Mouse (Mus musculus) heart, embryonic 13.5 days (tissue): Measurements from ENCODE around the gene Calml3. TPM values are rescaled to one million over a fixed set of nuclear protein-coding genes. Genes with fewer than 3 reads are reported as not detected.

Source experiments
- ATAC-seq: fragments of 200-750 bp; cut with Nextera tagmentation; 2 replicates; pipeline ENCODE4 v1.8.0; 2017; ENCODE audit warnings: moderate TSS enrichment; ENCODE audit not compliant: insufficient number of reproducible peaks, low FRiP score, low TSS enrichment; ENCODE audit errors: extremely low read depth
- H3K27ac ChIP-seq: fragments of 300-500 bp; sonication (generic); replicated peaks from 2 replicates; pipeline ENCODE4 v1.5.1; 2015; ENCODE audit warnings: moderate library complexity, mild to moderate bottlenecking, inconsistent platforms
- H3K27me3 ChIP-seq: fragments of 300-500 bp; sonication (generic); replicated peaks from 2 replicates; pipeline ENCODE4 v1.6.1; 2015; ENCODE audit warnings: mild to moderate bottlenecking, inconsistent platforms
- H3K36me3 ChIP-seq: fragments of 300-500 bp; sonication (generic); 2 replicates; pipeline ENCODE4 v1.6.1; 2015; ENCODE audit warnings: mild to moderate bottlenecking, inconsistent platforms
- H3K4me1 ChIP-seq: fragments of 300-500 bp; sonication (generic); 2 replicates; pipeline ENCODE4 v1.6.1; 2015; ENCODE audit warnings: inconsistent platforms
- H3K4me2 ChIP-seq: fragments of 300-500 bp; sonication (generic); 2 replicates; pipeline ENCODE4 v1.6.1; 2015; ENCODE audit warnings: inconsistent platforms, mild to moderate bottlenecking, moderate library complexity
- H3K4me3 ChIP-seq: fragments of 300-500 bp; sonication (generic); 2 replicates; pipeline ENCODE4 v1.5.1; 2015; ENCODE audit warnings: moderate library complexity, mild to moderate bottlenecking, inconsistent platforms
- H3K9ac ChIP-seq: fragments of 300-500 bp; sonication (generic); 2 replicates; pipeline ENCODE4 v1.6.1; 2015; ENCODE audit warnings: inconsistent platforms, mild to moderate bottlenecking, moderate library complexity
- H3K9me3 ChIP-seq: fragments of 300-500 bp; sonication (generic); 2 replicates; pipeline ENCODE4 v1.6.1; 2016; ENCODE audit warnings: inconsistent platforms
- WGBS: fragments of 180-500 bp; shearing (Covaris S2); methylation state at CpG from one replicate; pipeline ENCODE4 v1.1.7; 2015; ENCODE audit warnings: mixed read lengths; 5-methylcytosine and 5-hydroxymethylcytosine counted together
- polyA plus RNA-seq: library from polyadenylated mRNA; unstranded; fragments of >200 nt; fragmentation: Nextera tagmentation; extraction: Ambion mirVana; gene quantifications from 2 replicates; pipeline ENCODE4 v1.2.1, GENCODE M21; 2015

Gene Calml3
- polyA plus RNA-seq, 1 experiment from 2014 or later = not detected

DNA sequence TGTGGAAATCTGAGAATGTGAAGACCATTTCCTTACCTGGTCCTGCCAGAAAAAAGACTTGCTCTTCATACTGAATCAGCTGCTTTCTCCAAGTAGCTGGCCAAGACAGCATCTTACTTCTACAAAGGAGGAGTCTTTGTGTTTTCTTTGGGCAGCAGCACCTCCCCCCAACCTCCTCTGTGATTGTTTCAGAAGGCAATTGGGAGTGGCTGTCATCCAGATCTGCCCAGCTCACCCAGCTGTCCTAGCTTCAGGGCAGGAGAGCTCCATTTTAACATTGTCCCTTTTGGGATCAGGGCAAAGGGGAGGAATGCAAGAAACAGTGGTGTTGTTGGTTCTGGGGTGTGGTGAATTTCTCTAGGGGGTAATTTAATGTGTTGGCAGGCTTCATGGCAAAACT is 37.0 kb downstream of the Calml3 start:
- H3K36me3 ChIP-seq = no peaks in the 10 kb centered on the region
- no peak overlapping the region for H3K9ac ChIP-seq
- H3K4me1 ChIP-seq = peaks cover 13% of the 10 kb centered on the region
- ATAC-seq = no peak
- H3K4me3 ChIP-seq = no peak overlapping the region
- H3K9me3 ChIP-seq = no peaks in the 10 kb centered on the region
- H3K27me3 ChIP-seq = no peaks in the 10 kb centered on the region
- no peak overlapping the region for H3K4me2 ChIP-seq
- H3K27ac ChIP-seq = no peak overlapping the region

DNA sequence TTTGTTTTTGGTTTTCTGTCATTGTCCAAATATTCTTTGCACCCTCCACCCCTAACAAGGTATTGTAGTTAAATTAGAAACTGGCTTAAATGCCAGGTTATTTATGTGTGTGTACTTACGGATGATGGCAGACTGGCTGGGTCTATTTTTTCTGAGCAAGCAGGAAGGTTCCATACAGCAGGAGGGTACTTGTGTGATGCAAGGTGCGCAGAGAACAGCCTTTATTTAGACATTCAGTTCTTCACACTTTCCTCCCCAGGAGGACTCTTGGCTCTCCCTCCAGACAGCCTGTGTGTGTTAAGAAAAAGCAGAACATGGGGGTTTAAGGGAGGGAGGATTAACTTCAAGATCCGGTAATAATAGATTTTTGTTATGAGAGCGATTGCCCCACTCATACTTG is 38.3 kb downstream of the Calml3 start:
- ATAC-seq = no peak
- WGBS = 72% methylated on average over 4 of the region's 4 CpGs

DNA sequence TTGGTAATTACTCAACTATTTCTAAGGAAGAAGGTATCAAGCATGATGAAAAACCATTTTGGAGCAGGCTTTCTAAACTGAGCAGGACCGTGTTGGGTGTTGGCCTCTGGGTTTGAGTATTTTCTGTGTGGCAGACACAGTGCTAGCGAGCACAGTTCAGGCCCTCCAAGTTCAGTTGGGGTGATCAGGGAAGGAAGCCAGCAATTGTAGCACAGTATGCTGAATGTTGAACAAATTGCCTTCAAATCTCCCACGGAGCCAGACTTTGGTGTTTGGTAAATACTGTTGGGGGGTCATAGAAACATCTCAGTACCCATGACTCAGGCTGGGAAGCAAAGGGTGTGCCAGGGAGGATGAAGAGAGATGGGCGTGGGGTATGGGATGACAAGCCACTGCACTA is 43.0 kb downstream of the Calml3 start:
- Histone ChIP-seq H3K9me3 (no peaks in the 10 kb centered on the region), H3K4me2 (no peak overlapping the region), H3K36me3 (no peaks in the 10 kb centered on the region), H3K27me3 (no peaks in the 10 kb centered on the region), H3K4me1 (no peaks in the 10 kb centered on the region), H3K9ac (no peak overlapping the region), H3K4me3 (no peak overlapping the region), H3K27ac (no peak overlapping the region)
- no peak for ATAC-seq
- 75% methylated on average over 4 of the region's 4 CpGs for WGBS

More for the DNA sequence above, 38.3 kb downstream of the Calml3 start:
- Histone ChIP-seq H3K9me3 (no peaks in the 10 kb centered on the region), H3K4me3 (no peak overlapping the region), H3K27me3 (no peaks in the 10 kb centered on the region), H3K27ac (no peak overlapping the region), H3K4me2 (no peak overlapping the region), H3K9ac (no peak overlapping the region), H3K36me3 (no peaks in the 10 kb centered on the region), H3K4me1 (peaks cover 11% of the 10 kb centered on the region)

DNA sequence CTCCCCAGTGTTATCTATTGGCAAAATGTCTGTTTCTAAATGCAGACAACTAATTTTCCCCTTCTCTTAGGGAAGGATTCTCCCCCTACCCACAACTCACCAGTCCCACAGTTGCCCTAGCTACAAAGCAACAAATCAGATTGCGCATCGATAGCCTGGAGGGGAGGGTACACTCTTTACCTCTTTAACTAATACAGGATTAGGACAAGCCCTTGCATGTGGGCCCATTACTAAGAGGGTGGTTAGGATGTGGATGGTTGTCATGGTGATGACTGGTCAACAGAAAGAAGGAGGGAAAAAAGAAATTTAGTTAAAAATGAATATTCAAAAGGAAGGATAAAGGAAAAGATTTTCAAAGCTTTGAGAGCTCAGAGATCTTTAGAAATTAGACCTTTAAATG is 45.8 kb downstream of the Calml3 start:
- no peak for ATAC-seq
- Histone ChIP-seq H3K27me3 (no peaks in the 10 kb centered on the region), H3K4me2 (no peak overlapping the region), H3K36me3 (no peaks in the 10 kb centered on the region), H3K9me3 (no peaks in the 10 kb centered on the region), H3K9ac (no peak overlapping the region), H3K4me3 (no peak overlapping the region), H3K27ac (no peak overlapping the region), H3K4me1 (no peaks in the 10 kb centered on the region)
- WGBS = 78% methylated on average over 2 of the region's 2 CpGs

DNA sequence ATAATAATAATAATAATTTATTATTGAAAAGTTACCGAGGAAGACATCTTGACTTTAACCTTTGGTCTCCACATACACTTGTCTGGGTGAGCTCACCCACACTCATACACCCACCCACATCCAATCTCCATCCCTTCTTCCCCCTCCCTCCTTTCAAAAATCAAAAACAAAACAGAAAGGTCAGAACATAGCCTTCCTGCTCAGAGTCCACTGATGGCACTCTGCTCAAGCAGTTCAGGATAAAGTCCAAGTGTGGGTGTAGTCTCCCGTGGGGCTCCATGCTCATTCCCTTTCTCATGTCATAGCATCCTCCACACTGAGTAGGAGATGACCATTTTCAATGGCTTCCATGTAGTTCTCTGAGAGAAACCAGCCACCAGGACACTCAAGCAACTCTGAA is 50.8 kb downstream of the Calml3 start:
- no peak for ATAC-seq
- no peaks in the 10 kb centered on the region for H3K27me3 ChIP-seq
- H3K9ac ChIP-seq = no peak overlapping the region
- H3K27ac ChIP-seq = no peak overlapping the region
- no peaks in the 10 kb centered on the region for H3K9me3 ChIP-seq
- peaks cover 15% of the 10 kb centered on the region for H3K4me1 ChIP-seq
- 81% methylated on average over 2 of the region's 2 CpGs for WGBS
- H3K36me3 ChIP-seq = no peaks in the 10 kb centered on the region
- no peak overlapping the region for H3K4me3 ChIP-seq
- H3K4me2 ChIP-seq = no peak overlapping the region

Other genes starting within 250 kb of the Calml3 start
- gene Fam208b, start 193.2 kb downstream of the Calml3 start, polyA plus RNA-seq = 7.8 and 9.3 TPM in 2 replicates
- 4.1 and 5.9 TPM in 2 replicates for gene Asb13, start 170.3 kb downstream of the Calml3 start, polyA plus RNA-seq
- not detected in 2 replicates for gene Calm4, start 33.4 kb upstream of the Calml3 start, polyA plus RNA-seq
- gene Calm5, start 49.9 kb upstream of the Calml3 start, polyA plus RNA-seq = not detected in 2 replicates
- 41.7 and 43.2 TPM in 2 replicates for gene Net1, start 113.9 kb upstream of the Calml3 start, polyA plus RNA-seq
- gene Tubal3, start 114.0 kb upstream of the Calml3 start, polyA plus RNA-seq = not detected in 2 replicates
- gene Ucn3, start 141.0 kb upstream of the Calml3 start, polyA plus RNA-seq = not detected in 2 replicates
- gene Akr1c14, start 244.7 kb upstream of the Calml3 start, polyA plus RNA-seq = 1.8 TPM in 2 replicates